Mouse (Mus musculus): Measurements from ENCODE around the gene Trim60. TPM values are rescaled to one million over a fixed set of nuclear protein-coding genes. Genes with fewer than 3 reads are reported as not detected.
"Not testable (repeated sequence)": the region's sequence is repeated elsewhere in the genome, so short reads cannot be mapped to it uniquely, and the experiment has no call there.

Trim60 gene
- polyA plus RNA-seq, 1 experiment from 2014 or later = not detected

DNA sequence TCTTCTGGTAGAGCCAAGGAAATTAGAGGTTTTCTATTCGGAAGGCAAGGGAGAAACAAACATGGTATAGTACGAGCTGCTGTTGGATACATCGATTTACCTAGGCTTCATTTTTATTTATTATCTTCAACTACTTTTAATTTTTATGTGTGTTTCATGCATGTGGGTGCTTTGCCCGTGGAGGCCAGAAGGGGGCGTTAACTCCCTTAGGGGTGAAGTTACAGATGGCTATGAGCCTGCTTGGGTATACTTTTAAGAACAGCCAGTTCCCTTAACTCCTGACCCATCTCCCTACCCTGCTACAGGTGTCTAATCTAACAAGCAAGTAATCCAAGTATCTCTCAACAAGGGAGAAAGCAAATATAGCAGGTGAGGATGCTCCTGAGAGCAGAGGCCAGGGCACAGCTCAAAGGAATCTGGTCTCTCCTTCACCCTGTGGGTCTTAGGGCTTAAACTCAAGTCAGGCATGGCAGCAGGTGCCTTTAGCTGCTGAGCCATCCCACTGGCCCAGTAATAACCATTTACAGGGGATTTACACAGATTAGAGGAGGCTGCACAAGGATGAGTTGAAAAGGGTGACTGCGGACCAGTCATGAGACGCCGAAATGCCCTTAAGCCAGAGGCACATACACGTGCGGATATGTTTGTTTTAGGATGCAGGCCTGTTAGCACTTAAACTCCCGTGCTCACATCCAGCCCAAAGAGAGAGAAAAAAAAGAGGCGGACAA lies 10.7 kb upstream of the Trim60 start:
- 81% methylated on average over 12 of the region's 12 CpGs for WGBS (ENCODE audit: insufficient replicate concordance)

GRCm38 (mm10) chr8:65022485-65022884 lies 4.1 kb upstream of the Trim60 start:
- Histone ChIP-seq H3K4me3 (ENCODE audit: low read depth, low read length) (no peak overlapping the region), H3K9ac (ENCODE audit: low read depth, low read length) (no peak overlapping the region), H3K36me3 (ENCODE audit: control insufficient read depth, insufficient read depth, low read length) (no peaks in the 10 kb centered on the region), H3K27me3 (ENCODE audit: control insufficient read depth, insufficient read depth, low read length) (no peaks in the 10 kb centered on the region), H3K4me1 (ENCODE audit: control insufficient read depth, insufficient read depth, low read length) (no peaks in the 10 kb centered on the region), H3K27ac (ENCODE audit: low read depth, low read length) (no peak overlapping the region), H3K9me3 (replicated peaks; ENCODE audit: control insufficient read depth, low read length) (no peaks in the 10 kb centered on the region), H3K4me2 (no peak overlapping the region)
- no peak for ATAC-seq (replicated peaks; ENCODE audit: insufficient number of reproducible peaks, low FRiP score, low TSS enrichment)
- WGBS (ENCODE audit: insufficient replicate concordance) = 48% methylated on average over 8 of the region's 8 CpGs

More for the DNA sequence above, 10.7 kb upstream of the Trim60 start:
- Histone ChIP-seq H3K36me3 (ENCODE audit: control insufficient read depth, insufficient read depth, low read length) (no peaks in the 10 kb centered on the region), H3K9ac (ENCODE audit: low read depth, low read length) (no peak overlapping the region), H3K27ac (ENCODE audit: low read depth, low read length) (no peak overlapping the region), H3K9me3 (replicated peaks; ENCODE audit: control insufficient read depth, low read length) (no peaks in the 10 kb centered on the region), H3K27me3 (ENCODE audit: control insufficient read depth, insufficient read depth, low read length) (no peaks in the 10 kb centered on the region), H3K4me2 (no peak overlapping the region), H3K4me3 (ENCODE audit: low read depth, low read length) (no peak overlapping the region), H3K4me1 (ENCODE audit: control insufficient read depth, insufficient read depth, low read length) (no peaks in the 10 kb centered on the region)
- ATAC-seq (replicated peaks; ENCODE audit: insufficient number of reproducible peaks, low FRiP score, low TSS enrichment) = no peak

DNA sequence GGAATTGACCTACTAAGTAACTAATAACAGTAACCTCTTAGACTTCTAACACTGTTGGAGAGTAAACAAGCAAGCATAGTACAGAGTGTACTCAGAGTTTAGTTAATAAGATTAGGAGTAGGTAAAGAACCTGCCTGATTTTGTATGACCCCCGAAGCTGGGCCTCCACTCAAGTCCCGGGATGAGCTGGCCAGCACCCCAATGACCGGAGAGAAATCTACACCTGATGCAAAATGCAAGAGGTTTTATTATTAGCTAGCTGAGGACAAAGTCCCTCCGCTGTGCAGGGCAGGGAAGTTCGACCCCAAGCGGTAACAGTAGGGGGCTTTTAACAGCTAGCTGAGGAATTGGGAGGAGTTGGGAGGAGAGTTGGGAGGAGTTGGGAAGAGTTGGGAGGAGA lies 10.8 kb downstream of the Trim60 start:
- not testable (repeated sequence) for H3K9ac ChIP-seq (ENCODE audit: low read depth, low read length); H3K36me3 ChIP-seq (ENCODE audit: control insufficient read depth, insufficient read depth, low read length); H3K27ac ChIP-seq (ENCODE audit: low read depth, low read length); H3K4me3 ChIP-seq (ENCODE audit: low read depth, low read length); ATAC-seq (replicated peaks; ENCODE audit: insufficient number of reproducible peaks, low FRiP score, low TSS enrichment); H3K27me3 ChIP-seq (ENCODE audit: control insufficient read depth, insufficient read depth, low read length); H3K4me1 ChIP-seq (ENCODE audit: control insufficient read depth, insufficient read depth, low read length); H3K9me3 ChIP-seq (replicated peaks; ENCODE audit: control insufficient read depth, low read length); H3K4me2 ChIP-seq
- WGBS (ENCODE audit: insufficient replicate concordance) = 70% methylated on average over 6 of the region's 6 CpGs

DNA sequence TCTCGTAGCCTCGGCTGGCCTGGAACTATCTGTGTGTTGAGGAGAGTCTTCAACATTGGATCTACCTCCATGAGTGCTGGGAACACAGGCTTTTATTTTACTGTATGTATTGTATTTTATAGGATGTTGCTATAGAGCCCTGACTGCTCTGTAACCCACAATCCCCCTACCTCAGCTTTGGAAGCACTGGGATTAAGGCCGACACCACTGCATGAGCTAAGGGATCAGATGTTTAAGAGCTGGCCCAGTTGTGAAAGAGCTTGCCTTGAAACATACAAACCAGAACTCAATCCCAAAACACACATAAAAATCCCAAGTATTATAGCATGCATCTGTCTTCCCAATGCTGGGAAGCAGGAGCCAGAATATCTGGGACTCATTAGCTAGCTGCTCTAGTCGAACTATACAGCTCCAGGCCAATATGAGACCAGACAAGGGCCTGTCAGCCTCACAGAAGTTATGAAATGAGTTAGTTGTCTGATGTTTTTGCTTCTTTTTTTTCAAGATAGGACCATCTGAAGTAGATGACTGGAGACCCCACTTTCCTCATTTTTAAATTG lies 19.5 kb downstream of the Trim60 start:
- no peaks in the 10 kb centered on the region for H3K36me3 ChIP-seq (ENCODE audit: control insufficient read depth, insufficient read depth, low read length)
- no peak overlapping the region for H3K4me2 ChIP-seq
- no peak overlapping the region for H3K9ac ChIP-seq (ENCODE audit: low read depth, low read length)
- H3K4me1 ChIP-seq (ENCODE audit: control insufficient read depth, insufficient read depth, low read length) = no peaks in the 10 kb centered on the region
- no peaks in the 10 kb centered on the region for H3K27me3 ChIP-seq (ENCODE audit: control insufficient read depth, insufficient read depth, low read length)
- ATAC-seq (replicated peaks; ENCODE audit: insufficient number of reproducible peaks, low FRiP score, low TSS enrichment) = no peak
- WGBS (ENCODE audit: insufficient replicate concordance) = 85% methylated on average over 4 of the region's 4 CpGs
- no peak overlapping the region for H3K4me3 ChIP-seq (ENCODE audit: low read depth, low read length)
- no peaks in the 10 kb centered on the region for H3K9me3 ChIP-seq (replicated peaks; ENCODE audit: control insufficient read depth, low read length)
- H3K27ac ChIP-seq (ENCODE audit: low read depth, low read length) = no peak overlapping the region

DNA sequence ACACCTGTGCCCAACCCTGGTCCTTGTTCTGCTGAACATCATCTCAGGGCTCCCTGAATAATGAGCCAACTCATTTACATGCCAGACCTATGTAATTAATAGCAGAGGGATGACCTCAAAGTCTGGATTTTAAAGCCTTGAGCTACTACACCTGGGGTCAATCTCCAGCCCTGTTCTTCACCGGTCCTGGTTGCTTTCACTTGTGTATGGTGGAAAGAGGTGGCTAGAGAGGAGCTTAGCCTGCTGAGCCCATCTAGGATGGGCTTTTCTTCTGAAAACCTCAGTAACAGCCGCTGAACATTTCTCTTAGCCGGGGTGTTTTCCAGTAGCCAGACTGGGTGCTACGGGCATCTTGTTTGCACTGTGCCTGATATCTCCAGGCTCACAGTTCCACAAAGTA lies 30.7 kb downstream of the Trim60 start, which contains the start of gene Trim75:
Trim75 (minus strand) TSS at position 101 of the 400 bp plus-strand sequence.
- no peak within 1 kb of the TSS for H3K4me2 ChIP-seq
- no peaks in the 10 kb centered on the region for H3K36me3 ChIP-seq (ENCODE audit: control insufficient read depth, insufficient read depth, low read length)
- no peaks in the 10 kb centered on the region for H3K4me1 ChIP-seq (ENCODE audit: control insufficient read depth, insufficient read depth, low read length)
- H3K9ac ChIP-seq (ENCODE audit: low read depth, low read length) = no peak within 1 kb of the TSS
- H3K9me3 ChIP-seq (replicated peaks; ENCODE audit: control insufficient read depth, low read length) = 0 out of 2 replicates have a peak, but pooled peaks cover 2% of the 10 kb centered on the region
- 88% methylated on average over 4 of the region's 4 CpGs for WGBS (ENCODE audit: insufficient replicate concordance)
- no peak for ATAC-seq (replicated peaks; ENCODE audit: insufficient number of reproducible peaks, low FRiP score, low TSS enrichment)
- H3K4me3 ChIP-seq (ENCODE audit: low read depth, low read length) = no peak within 1 kb of the TSS
- no peak within 1 kb of the TSS for H3K27ac ChIP-seq (ENCODE audit: low read depth, low read length)
- no peaks in the 10 kb centered on the region for H3K27me3 ChIP-seq (ENCODE audit: control insufficient read depth, insufficient read depth, low read length)

DNA sequence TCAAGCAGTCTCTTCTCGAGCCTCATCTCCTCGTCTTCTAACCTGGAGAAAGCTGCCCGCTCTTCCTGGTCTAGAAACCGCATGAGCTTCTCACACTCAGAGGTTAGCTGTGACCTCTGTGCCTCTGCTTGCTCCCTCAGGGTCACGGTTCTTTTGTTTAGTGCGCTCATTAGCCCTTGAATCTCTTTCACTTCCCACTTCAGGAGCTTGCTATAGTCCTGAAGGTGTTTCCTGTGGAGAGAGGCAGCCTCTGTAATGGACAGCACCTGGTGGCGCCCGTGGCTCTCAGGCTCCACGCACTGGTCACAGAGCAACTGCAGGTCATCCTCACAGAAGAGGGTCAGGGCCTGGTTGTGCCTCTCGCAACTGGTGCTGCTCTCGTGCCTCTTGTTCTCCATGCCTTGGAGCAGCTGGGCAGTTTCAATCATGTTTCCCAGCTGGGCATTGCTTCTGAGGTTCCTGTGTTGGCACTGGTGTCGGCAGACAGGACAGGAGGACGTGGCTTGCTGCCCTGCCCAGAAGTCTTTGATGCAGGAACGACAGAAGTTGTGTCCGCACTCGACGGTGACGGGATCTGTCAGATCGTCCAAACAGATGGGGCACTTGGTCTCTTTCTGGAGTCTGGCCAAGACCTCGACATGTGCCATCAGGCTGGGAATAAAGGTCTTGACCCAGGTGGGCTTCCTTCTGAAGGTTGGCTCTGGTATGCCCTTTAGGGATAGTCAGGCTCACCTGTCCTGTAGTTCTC lies 35.1 kb downstream of the Trim60 start:
- Histone ChIP-seq H3K36me3 (ENCODE audit: control insufficient read depth, insufficient read depth, low read length) (no peaks in the 10 kb centered on the region), H3K4me2 (no peak overlapping the region), H3K27me3 (ENCODE audit: control insufficient read depth, insufficient read depth, low read length) (no peaks in the 10 kb centered on the region), H3K4me3 (ENCODE audit: low read depth, low read length) (no peak overlapping the region), H3K9me3 (replicated peaks; ENCODE audit: control insufficient read depth, low read length) (no peaks in the 10 kb centered on the region), H3K9ac (ENCODE audit: low read depth, low read length) (no peak overlapping the region), H3K4me1 (ENCODE audit: control insufficient read depth, insufficient read depth, low read length) (no peaks in the 10 kb centered on the region), H3K27ac (ENCODE audit: low read depth, low read length) (no peak overlapping the region)
- ATAC-seq (replicated peaks; ENCODE audit: insufficient number of reproducible peaks, low FRiP score, low TSS enrichment) = no peak
- 73% methylated on average over 20 of the region's 20 CpGs for WGBS (ENCODE audit: insufficient replicate concordance)

DNA sequence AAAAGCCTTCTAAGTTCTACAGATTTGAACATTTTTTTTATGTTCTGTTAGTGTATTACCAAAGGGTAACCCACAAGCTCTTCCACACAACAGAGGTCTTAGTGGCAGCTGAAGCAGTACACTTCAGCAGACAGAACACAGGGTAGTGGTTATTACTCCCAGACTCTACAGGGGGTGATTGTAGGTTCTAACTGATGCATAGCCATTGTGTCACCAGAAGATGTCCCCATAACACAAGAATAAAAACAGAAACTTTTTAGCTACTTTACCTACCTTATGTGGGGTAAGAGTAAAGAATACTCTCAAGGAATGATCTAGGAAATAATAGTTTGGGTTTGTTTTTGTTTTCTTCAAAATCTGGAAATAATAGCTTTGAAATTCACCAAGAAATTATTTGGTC lies 55.5 kb downstream of the Trim60 start:
- no peak overlapping the region for H3K9ac ChIP-seq (ENCODE audit: low read depth, low read length)
- ATAC-seq (replicated peaks; ENCODE audit: insufficient number of reproducible peaks, low FRiP score, low TSS enrichment) = no peak
- H3K4me1 ChIP-seq (ENCODE audit: control insufficient read depth, insufficient read depth, low read length) = no peaks in the 10 kb centered on the region
- H3K27me3 ChIP-seq (ENCODE audit: control insufficient read depth, insufficient read depth, low read length) = no peaks in the 10 kb centered on the region
- H3K4me3 ChIP-seq (ENCODE audit: low read depth, low read length) = no peak overlapping the region
- H3K27ac ChIP-seq (ENCODE audit: low read depth, low read length) = no peak overlapping the region
- H3K9me3 ChIP-seq (replicated peaks; ENCODE audit: control insufficient read depth, low read length) = no peaks in the 10 kb centered on the region
- H3K36me3 ChIP-seq (ENCODE audit: control insufficient read depth, insufficient read depth, low read length) = peaks cover 6% of the 10 kb centered on the region; the same call in 1 of the 2 replicates
- H3K4me2 ChIP-seq = no peak overlapping the region

DNA sequence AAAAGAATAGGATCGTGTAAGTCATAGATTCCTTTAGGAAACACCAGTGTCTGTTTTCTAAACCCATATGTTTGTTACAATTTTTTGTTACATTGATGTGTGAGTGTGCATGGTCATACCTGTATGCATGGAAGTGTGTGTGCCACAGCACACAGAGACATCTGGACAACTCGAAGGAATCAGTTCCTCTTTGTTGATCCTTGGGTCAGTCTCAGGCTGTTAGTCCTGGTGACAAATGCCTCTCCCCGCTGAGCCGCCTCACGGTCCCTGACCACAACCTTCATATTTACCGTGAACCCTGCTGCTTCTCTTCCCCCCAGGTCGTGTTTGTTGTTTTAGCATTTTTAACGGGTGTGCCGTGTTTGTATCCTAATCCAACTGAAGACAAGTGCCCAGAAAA lies 59.4 kb downstream of the Trim60 start:
- Histone ChIP-seq H3K9ac (ENCODE audit: low read depth, low read length) (no peak overlapping the region), H3K27ac (ENCODE audit: low read depth, low read length) (no peak overlapping the region), H3K4me1 (ENCODE audit: control insufficient read depth, insufficient read depth, low read length) (no peaks in the 10 kb centered on the region), H3K4me3 (ENCODE audit: low read depth, low read length) (no peak overlapping the region), H3K36me3 (ENCODE audit: control insufficient read depth, insufficient read depth, low read length) (peaks cover 4% of the 10 kb centered on the region; the same call in 1 of the 2 replicates), H3K4me2 (no peak overlapping the region), H3K27me3 (ENCODE audit: control insufficient read depth, insufficient read depth, low read length) (no peaks in the 10 kb centered on the region), H3K9me3 (replicated peaks; ENCODE audit: control insufficient read depth, low read length) (no peaks in the 10 kb centered on the region)
- ATAC-seq (replicated peaks; ENCODE audit: insufficient number of reproducible peaks, low FRiP score, low TSS enrichment) = no peak
- 80% methylated on average over 9 of the region's 9 CpGs for WGBS (ENCODE audit: insufficient replicate concordance)

Data from heart, embryonic 11.5 days (tissue).